ENCODE assay signal across 7 mouse cellular contexts in the genomic region with DNA sequence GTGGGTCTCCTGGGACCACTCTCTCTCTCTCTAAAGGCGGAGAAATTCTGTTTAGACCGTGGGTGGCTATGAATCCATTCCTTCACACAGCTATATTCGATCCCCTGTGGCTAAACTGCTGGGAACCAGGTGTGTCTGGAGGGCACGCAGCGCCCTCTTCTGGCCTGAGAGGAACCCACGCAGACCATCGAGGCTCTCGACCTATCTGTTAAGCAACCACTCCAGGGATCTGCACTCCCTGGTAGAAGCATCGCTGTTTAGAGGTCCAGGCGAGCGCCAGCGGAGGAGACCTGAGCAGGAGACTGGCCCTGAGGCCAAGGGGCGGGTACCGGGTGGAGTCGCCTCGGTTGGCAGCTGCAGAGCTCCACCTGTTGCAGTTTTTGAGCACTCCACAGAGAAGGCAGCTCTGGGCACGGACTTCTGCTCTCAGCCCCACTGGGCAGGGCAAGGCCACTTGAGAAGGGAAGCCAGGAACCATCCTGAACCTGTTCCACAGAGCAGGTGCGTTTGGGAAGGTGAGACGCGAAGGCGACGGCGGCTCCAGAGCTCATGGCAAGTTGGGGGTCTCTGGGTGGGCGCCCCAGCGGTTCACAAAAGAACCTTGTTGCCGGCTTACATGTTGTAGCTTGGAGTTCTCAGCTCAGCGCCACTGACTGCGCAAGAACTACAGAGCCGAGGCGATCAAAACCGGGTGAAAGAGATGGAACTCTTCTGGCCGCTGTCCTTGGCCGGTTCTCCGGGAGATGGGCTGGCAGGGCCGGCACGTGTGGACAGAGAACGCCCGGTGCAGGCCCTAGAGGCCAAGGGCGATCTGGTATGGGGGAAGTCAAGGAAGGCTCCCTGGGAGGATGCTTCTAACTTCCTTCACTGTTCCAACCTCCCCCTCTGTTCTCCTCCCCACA. TPM values are rescaled to one million over a fixed set of nuclear protein-coding genes. Genes with fewer than 3 reads are reported as not detected.
A peak's percentile ranks its signal among the peaks of the same experiment; 100 is the strongest.
DNase-seq lines count a peak whose midpoint lies in the region; ATAC-seq lines count a peak whose summit lies in the region.

A gene (plus strand): TSS at position 199 of the 902 bp plus-strand sequence.

- intact Hi-C loops in left cerebral cortex, postnatal 14 days (cut with DNase I), result loop anchor here (1.0 to 5.0 kb wide), 2 partner anchors 63 to 143 kb away; no protein-coding TSS in a partner anchor

- peak; percentile 79 for ATAC-seq in activated CD4-positive, CD25-positive, alpha-beta regulatory T cell, adult 4 months
- peak; percentile 72 for ATAC-seq in common myeloid progenitor, adult 5-6 weeks (replicated peaks; ENCODE audit: low read depth, poor library complexity, severe bottlenecking)
- peak; percentile 70 for ATAC-seq in inflammation-experienced regulatory T-cells, adult 6 months
- peak; percentile 80 for ATAC-seq in megakaryocyte progenitor cell, adult 5-6 weeks (replicated peaks; ENCODE audit: poor library complexity)

- DNase-seq in gastrocnemius, postnatal 10 days, result peak; percentile 58
- DNase-seq in left cerebral cortex, postnatal 14 days (ENCODE audit: low spot score in 2 of 2), result peak; percentile 73 to 82
- DNase-seq in right cerebral cortex, postnatal 36 days (ENCODE audit: low spot score in 2 of 2), result peak; percentile 52 to 69

RNA-seq across cellular contexts. Expression of the gene that starts here (rescaled TPM):
- not detected for polyA plus RNA-seq in activated CD4-positive, CD25-positive, alpha-beta regulatory T cell, adult 4 months (2017; shearing (Covaris generic))
- total RNA-seq in common myeloid progenitor, adult 5-6 weeks (2017), result not detected in 2 replicates
- total RNA-seq in gastrocnemius, postnatal 10 days (2021), result 1 to 10 TPM; 2.0 to 2.5 TPM
- polyA plus RNA-seq in inflammation-experienced regulatory T-cells, adult 6 months (2017; shearing (Covaris generic)), result not detected
- 1 to 10 TPM; 4.8 to 6.4 TPM for total RNA-seq in left cerebral cortex, postnatal 14 days (2021)
- total RNA-seq in megakaryocyte progenitor cell, adult 5-6 weeks (2015), result 0.37 and 0.49 TPM in 2 replicates
- total RNA-seq in megakaryocyte progenitor cell, adult 5-6 weeks (2017), result 0.46 TPM in 1 of 2 replicates, not detected in the other

Comparison
In these comparisons a context has a peak if more than half of its experiments do, and no peak if none do; other contexts are left out.
1. Peak in every context shown above with its lines: DNase-seq and ATAC-seq.
2. Peak in ATAC-seq in activated CD4-positive, CD25-positive, alpha-beta regulatory T cell, adult 4 months; RNA of the gene not detected or under 1 TPM.
3. Peak in ATAC-seq in common myeloid progenitor, adult 5-6 weeks; RNA of the gene not detected or under 1 TPM.
4. Peak in ATAC-seq in inflammation-experienced regulatory T-cells, adult 6 months; RNA of the gene not detected or under 1 TPM.
5. Peak in ATAC-seq in megakaryocyte progenitor cell, adult 5-6 weeks; RNA of the gene not detected or under 1 TPM.